In the genomic region with DNA sequence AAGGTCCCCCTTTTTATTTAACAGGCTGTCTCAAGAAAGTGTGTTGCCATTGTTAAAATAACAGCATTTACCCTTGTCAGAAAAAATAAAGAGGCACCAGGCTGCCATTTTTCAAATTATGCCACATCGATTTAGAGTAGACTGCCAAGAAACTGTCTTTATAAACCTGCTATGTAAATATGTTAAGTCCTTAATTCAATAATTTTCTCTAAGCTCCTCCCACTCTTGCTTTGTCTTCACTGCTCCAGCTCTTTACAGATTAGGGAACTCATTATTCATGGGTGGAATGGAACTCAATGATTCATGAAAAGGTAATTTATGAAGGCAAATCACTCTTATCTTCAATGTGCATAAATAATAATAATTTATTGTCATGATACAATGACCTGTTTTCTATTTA, we compare ENCODE assay signal across 22 mouse cellular contexts.
DNase-seq lines count a peak whose midpoint lies in the region; ATAC-seq lines count a peak whose summit lies in the region.
"Had no signal": no experiment of that assay in that cellular context is flagged by ENCODE, and none has a peak within 500 bp of the region (broad histone marks: within the 10 kb centered on the region; RNA-seq: fewer than 3 reads in every experiment).

No protein-coding gene starts in this region.

- H3K27me3 ChIP-seq in forebrain, embryonic 13.5 days = no peaks in the 10 kb centered on the region
- H3K27me3 ChIP-seq in forebrain, embryonic 10.5 days (ENCODE audit: poor library complexity, severe bottlenecking) = no peaks in the 10 kb centered on the region
- no peaks in the 10 kb centered on the region for H3K27me3 ChIP-seq in forebrain, embryonic 15.5 days
- H3K27me3 ChIP-seq in forebrain, embryonic 11.5 days (ENCODE audit: control insufficient read depth, insufficient read depth, low read length) = no peaks in the 10 kb centered on the region
- H3K27me3 ChIP-seq: CH12.LX; embryonic facial prominence, embryonic 13.5 days; embryonic facial prominence, embryonic 15.5 days had no signal

- no peak overlapping the region for H3K4me2 ChIP-seq in forebrain, embryonic 13.5 days
- no peak overlapping the region for H3K4me2 ChIP-seq in forebrain, embryonic 15.5 days (replicated peaks)
- H3K4me2 ChIP-seq in forebrain, embryonic 11.5 days (ENCODE audit: low read depth, low read length, severe bottlenecking) = no peak overlapping the region
- H3K4me2 ChIP-seq: embryonic facial prominence, embryonic 13.5 days; embryonic facial prominence, embryonic 15.5 days had no signal

- H3K36me3 ChIP-seq in forebrain, embryonic 13.5 days (ENCODE audit: poor library complexity, severe bottlenecking) = no peaks in the 10 kb centered on the region
- no peaks in the 10 kb centered on the region for H3K36me3 ChIP-seq in forebrain, embryonic 10.5 days (replicated peaks)
- H3K36me3 ChIP-seq in forebrain, embryonic 15.5 days = no peaks in the 10 kb centered on the region
- H3K36me3 ChIP-seq in forebrain, embryonic 11.5 days (ENCODE audit: control insufficient read depth, insufficient read depth, low read length) = no peaks in the 10 kb centered on the region
- H3K36me3 ChIP-seq: embryonic facial prominence, embryonic 13.5 days; embryonic facial prominence, embryonic 15.5 days; G1E had no signal

- no peaks in the 10 kb centered on the region; the same call in 1 of the 2 replicates for H3K9me3 ChIP-seq in forebrain, embryonic 13.5 days (replicated peaks)
- H3K9me3 ChIP-seq in forebrain, embryonic 10.5 days = 0 out of 2 replicates have a peak, but pooled peaks cover under 1% of the 10 kb centered on the region
- H3K9me3 ChIP-seq in forebrain, embryonic 15.5 days = no peaks in the 10 kb centered on the region
- H3K9me3 ChIP-seq in forebrain, embryonic 11.5 days (ENCODE audit: control insufficient read depth, low read length) = no peaks in the 10 kb centered on the region
- H3K9me3 ChIP-seq: embryonic facial prominence, embryonic 15.5 days had no signal

- no peaks in the 10 kb centered on the region for H3K4me1 ChIP-seq in forebrain, embryonic 13.5 days
- H3K4me1 ChIP-seq in forebrain, embryonic 10.5 days = no peaks in the 10 kb centered on the region
- H3K4me1 ChIP-seq in forebrain, embryonic 15.5 days = peaks cover 15% of the 10 kb centered on the region
- no peaks in the 10 kb centered on the region for H3K4me1 ChIP-seq in forebrain, embryonic 11.5 days (replicated peaks; ENCODE audit: control insufficient read depth, insufficient read depth, low read length)
- H3K4me1 ChIP-seq: embryonic facial prominence, embryonic 13.5 days; embryonic facial prominence, embryonic 15.5 days had no signal

- WGBS in forebrain, embryonic 13.5 days = 43% methylated on average over 1 of the region's 1 CpGs
- 84% methylated on average over 1 of the region's 1 CpGs for WGBS in forebrain, embryonic 10.5 days
- 25% methylated on average over 1 of the region's 1 CpGs for WGBS in forebrain, embryonic 15.5 days
- WGBS in forebrain, embryonic 11.5 days = 69% methylated on average over 1 of the region's 1 CpGs

- H3K27ac ChIP-seq in forebrain, embryonic 13.5 days = no peak overlapping the region
- H3K27ac ChIP-seq in forebrain, embryonic 10.5 days = no peak overlapping the region
- H3K27ac ChIP-seq in forebrain, embryonic 15.5 days (replicated peaks) = peak overlapping the region; percentile 35
- no peak overlapping the region for H3K27ac ChIP-seq in forebrain, embryonic 11.5 days (ENCODE audit: low read depth, low read length)
- H3K27ac ChIP-seq: embryonic facial prominence, embryonic 13.5 days; embryonic facial prominence, embryonic 15.5 days had no signal

- peak; percentile 72; the same call in 1 of the 2 replicates for ATAC-seq in forebrain, embryonic 13.5 days
- ATAC-seq in forebrain, embryonic 15.5 days (replicated peaks) = peak; percentile 51; the same call in 1 of the 2 replicates
- no peak for ATAC-seq in forebrain, embryonic 11.5 days (replicated peaks; ENCODE audit: low FRiP score)
- ATAC-seq: CD4-positive, CD25-positive, alpha-beta regulatory T cell, adult 4 months had no signal

- H3K9ac ChIP-seq in forebrain, embryonic 13.5 days = no peak overlapping the region
- no peak overlapping the region for H3K9ac ChIP-seq in forebrain, embryonic 15.5 days (replicated peaks)
- H3K9ac ChIP-seq in forebrain, embryonic 11.5 days (ENCODE audit: low read length) = no peak overlapping the region
- H3K9ac ChIP-seq: embryonic facial prominence, embryonic 13.5 days; embryonic facial prominence, embryonic 15.5 days had no signal

- H3K4me3 ChIP-seq in forebrain, embryonic 13.5 days = no peak overlapping the region
- no peak overlapping the region for H3K4me3 ChIP-seq in forebrain, embryonic 10.5 days
- no peak overlapping the region for H3K4me3 ChIP-seq in forebrain, embryonic 15.5 days
- no peak overlapping the region for H3K4me3 ChIP-seq in forebrain, embryonic 11.5 days (ENCODE audit: low read depth, low read length)
- H3K4me3 ChIP-seq: embryonic facial prominence, embryonic 13.5 days; embryonic facial prominence, embryonic 15.5 days; erythroblast, embryonic 14.5 days had no signal

- DNase-seq in forebrain, embryonic 10.5 days (ENCODE audit: extremely low spot score, low spot score) = no peak
- DNase-seq in forebrain, embryonic 11.5 days (ENCODE audit: low spot score) = no peak
- DNase-seq in retina, postnatal 1 day = peak; percentile 28
- no peak for DNase-seq in retina, embryonic 14.5 days (ENCODE audit: low spot score)
- no peak for DNase-seq in heart, adult 18-20 months
- DNase-seq: adrenal gland, adult 2 months; adrenal gland, postnatal 10 days; adrenal gland, postnatal 25 days; B cell, adult 2 months; cerebellum, adult 11-12 months; cerebellum, adult 2 months; cerebellum, adult 9-10 months; cerebellum, postnatal 10 days; cerebellum, postnatal 25 days had no signal
